ENCODE assay signal across 23 mouse cellular contexts in the genomic region with DNA sequence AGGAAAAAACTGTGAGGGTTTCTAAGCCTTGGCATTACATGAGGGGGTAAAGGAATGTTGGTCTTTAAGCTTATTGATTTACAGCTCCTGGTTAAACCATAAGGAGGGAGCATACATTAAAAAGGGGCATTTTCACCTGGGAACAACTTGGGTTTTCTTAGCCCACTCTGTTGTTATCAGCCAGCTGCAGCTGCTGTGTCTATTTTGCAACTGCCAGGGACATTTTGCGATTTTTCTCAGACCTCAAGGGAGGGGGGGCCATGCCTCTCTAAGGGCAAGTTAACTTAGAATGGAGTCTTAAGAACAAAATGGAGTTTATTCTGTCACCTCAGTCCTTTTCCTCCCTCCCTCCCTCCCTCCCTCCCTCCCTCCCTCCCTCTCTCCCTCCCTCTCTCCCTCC. TPM values are rescaled to one million over a fixed set of nuclear protein-coding genes. Genes with fewer than 3 reads are reported as not detected.
DNase-seq lines count a peak whose midpoint lies in the region; ATAC-seq and TF ChIP-seq lines count a peak whose summit lies in the region.
"Not testable (repeated sequence)": the region's sequence is repeated elsewhere in the genome, so short reads cannot be mapped to it uniquely, and the experiment has no call there.
"Had no signal": no experiment of that assay in that cellular context is flagged by ENCODE, and none has a peak within 500 bp of the region (broad histone marks: within the 10 kb centered on the region; RNA-seq: fewer than 3 reads in every experiment).

No protein-coding gene starts in this region.

- not testable (repeated sequence) for TF ChIP-seq POLR2A in MEL (IDR thresholded peaks at IDR 0.05; ENCODE audit: control insufficient read depth in 1 of 2, insufficient read depth in 1 of 2, low read depth in 1 of 2, low read length in 2 of 2, poor library complexity in 1 of 2)

- ATAC-seq in liver, embryonic 12.5 days = peak; percentile 49; the same call in 1 of the 2 replicates
- ATAC-seq in liver, embryonic 14.5 days (ENCODE audit: insufficient read depth) = peak; percentile 65; the same call in 1 of the 2 replicates
- not testable (repeated sequence) for ATAC-seq in liver, postnatal 0 days

- DNase-seq in MEL (ENCODE audit: low read depth, low spot score) (peak; percentile 70), liver (peak; percentile 19)
- peak; percentile 19 for DNase-seq in c-Kit-positive CD71-positive TER-119-positive erythroid progenitor cells, embryonic 14.5 days (ENCODE audit: low spot score)
- DNase-seq in liver, embryonic 14.5 days (ENCODE audit: low read depth in 3 of 3, low spot score in 3 of 3) = peak in 2 of 3 experiments; percentile 12 to 17
- not testable (repeated sequence) for DNase-seq in liver, postnatal 0 days

- H3K9me3 ChIP-seq in MEL (replicated peaks; ENCODE audit: insufficient read depth, low read length); liver, embryonic 12.5 days (replicated peaks); liver, embryonic 14.5 days (ENCODE audit: control insufficient read depth, low read length); liver, postnatal 0 days (ENCODE audit: low read length): not testable (repeated sequence)

- TF ChIP-seq CTCF in MEL (IDR thresholded peaks at IDR 0.05 in 2 of 3, conservative IDR thresholded peaks at IDR 0.05 in 1 of 3; ENCODE audit: control insufficient read depth in 1 of 3, insufficient read depth in 1 of 3, low read depth in 2 of 3, low read length in 3 of 3, poor library complexity in 1 of 3, severe bottlenecking in 1 of 3); liver, embryonic 14.5 days (IDR thresholded peaks at IDR 0.05; ENCODE audit: low read depth); liver, postnatal 0 days (IDR thresholded peaks at IDR 0.05; ENCODE audit: low read depth): not testable (repeated sequence)

- peak; percentile 59 to 78; a peak in 3 of 4 replicates for TF ChIP-seq EP300 in MEL (IDR thresholded peaks at IDR 0.05; ENCODE audit: low read depth in 1 of 2, low read length in 2 of 2)
- TF ChIP-seq EP300 in liver, embryonic 14.5 days (IDR thresholded peaks at IDR 0.05; ENCODE audit: low read depth) = peak; percentile 61; the same call in 1 of the 2 replicates
- TF ChIP-seq EP300 in liver, postnatal 0 days (IDR thresholded peaks at IDR 0.05; ENCODE audit: low read depth) = peak; percentile 57; the same call in 1 of the 2 replicates

- not testable (repeated sequence) for H3K27ac ChIP-seq in MEL (ENCODE audit: control insufficient read depth, low read depth, low read length); liver, embryonic 12.5 days; liver, embryonic 14.5 days; liver, postnatal 0 days (ENCODE audit: low read depth)

- not testable (repeated sequence) for H3K36me3 ChIP-seq in MEL (ENCODE audit: control insufficient read depth in 1 of 2, insufficient read depth in 2 of 2, low read length in 2 of 2); liver, embryonic 12.5 days; liver, embryonic 14.5 days (replicated peaks; ENCODE audit: control insufficient read depth, insufficient read depth, low read depth); liver, postnatal 0 days (replicated peaks; ENCODE audit: insufficient read depth, low read length)

- H3K4me3 ChIP-seq in MEL (ENCODE audit: control insufficient read depth in 1 of 2, insufficient read depth in 1 of 2, low read depth in 2 of 2, low read length in 2 of 2); liver, embryonic 12.5 days; liver, embryonic 14.5 days (ENCODE audit: insufficient read depth in 1 of 2, low read depth in 2 of 2, low read length in 2 of 2); liver, postnatal 0 days (ENCODE audit: low read depth, low read length): not testable (repeated sequence)

- H3K79me2 ChIP-seq in MEL (ENCODE audit: control insufficient read depth, insufficient read depth, low read length, poor library complexity) = not testable (repeated sequence)

- H3K4me1 ChIP-seq in MEL (ENCODE audit: control insufficient read depth in 1 of 2, insufficient read depth in 2 of 2, low read length in 2 of 2); liver, postnatal 0 days (ENCODE audit: insufficient read depth): not testable (repeated sequence)
- peaks cover 29% of the 10 kb centered on the region for H3K4me1 ChIP-seq in liver, embryonic 12.5 days
- H3K4me1 ChIP-seq in liver, embryonic 14.5 days (replicated peaks; ENCODE audit: control insufficient read depth in 2 of 2, insufficient read depth in 2 of 2, low read length in 1 of 2) = peaks cover 0 to 10% of the 10 kb centered on the region in 2 experiments; a peak in 2 of 4 replicates

- not testable (repeated sequence) for TF ChIP-seq RAD21 in MEL (IDR thresholded peaks at IDR 0.05; ENCODE audit: low read depth, low read length)

- H3K27me3 ChIP-seq in MEL (ENCODE audit: control insufficient read depth in 1 of 2, insufficient read depth in 2 of 2, low read length in 2 of 2); liver, embryonic 14.5 days (ENCODE audit: control insufficient read depth, insufficient read depth, low read length); liver, postnatal 0 days (ENCODE audit: insufficient read depth, low read length): not testable (repeated sequence)
- H3K27me3 ChIP-seq in liver, embryonic 12.5 days (replicated peaks) = peaks cover 22% of the 10 kb centered on the region

- not testable (repeated sequence) for H3K9ac ChIP-seq in MEL (ENCODE audit: control insufficient read depth, low read depth, low read length, poor library complexity, severe bottlenecking); liver, embryonic 12.5 days; liver, embryonic 14.5 days (replicated peaks); liver, postnatal 0 days (replicated peaks)

- H3K4me2 ChIP-seq in liver, embryonic 12.5 days = peak overlapping the region; percentile 12; the same call in 1 of the 2 replicates
- H3K4me2 ChIP-seq in liver, embryonic 14.5 days (ENCODE audit: low read depth); liver, postnatal 0 days (ENCODE audit: low read depth, low read length): not testable (repeated sequence)

- 4% methylated on average over 1 of the region's 1 CpGs for WGBS in liver, embryonic 12.5 days (ENCODE audit: insufficient replicate concordance)
- WGBS in liver, embryonic 14.5 days (ENCODE audit: insufficient replicate concordance) = 0% methylated on average over 1 of the region's 1 CpGs
- WGBS in liver, postnatal 0 days (ENCODE audit: insufficient replicate concordance) = 14% methylated on average over 1 of the region's 1 CpGs

TF ChIP-seq in MEL, 35 proteins besides CTCF, POLR2A, EP300 and RAD21 (continues in another document):
- peak; percentile 57; the same call in 1 of the 2 replicates for TF ChIP-seq GATA1 (IDR thresholded peaks at IDR 0.05; ENCODE audit: low read depth, low read length)

RNA-seq across cellular contexts. Expression of a gene that starts 24.3 kb away (rescaled TPM):
- 6.5 and 8.2 TPM in 2 replicates for total RNA-seq in MEL (2012; rRNA removed)
- 10 to 100 TPM in 1 of 2 experiments, not detected in 1; 10.7 TPM for polyA plus RNA-seq in MEL (2012; ENCODE audit: insufficient read depth in 1 of 2, insufficient read length in 2 of 2, low read depth in 1 of 2, low replicate concordance in 2 of 2, missing spikeins in 1 of 2)
- 11.0 TPM in 2 replicates for polyA plus RNA-seq in liver, embryonic 12.5 days (2016; fragmentation: Nextera tagmentation; extraction: Ambion mirVana)
- polyA plus RNA-seq in liver, embryonic 14.5 days (2012; rRNA removed) = 1.3 and 2.3 TPM in 2 replicates
- 1.5 and 1.9 TPM in 2 replicates for polyA plus RNA-seq in liver, embryonic 14.5 days (2014; fragmentation: Nextera tagmentation; extraction: Ambion mirVana)
- 1.4 and 1.7 TPM in 2 replicates for polyA plus RNA-seq in liver, postnatal 0 days (2015; fragmentation: Nextera tagmentation; extraction: Ambion mirVana)
- total RNA-seq: G1E had no signal
- polyA plus RNA-seq: erythroblast, embryonic 14.5 days; G1E had no signal

RNA-seq across cellular contexts. Expression of a gene that starts 32.0 kb away (rescaled TPM):
- total RNA-seq in MEL (2012; rRNA removed) = not detected in 2 replicates
- not detected for polyA plus RNA-seq in MEL (2012; ENCODE audit: insufficient read depth in 1 of 2, insufficient read length in 2 of 2, low read depth in 1 of 2, low replicate concordance in 2 of 2, missing spikeins in 1 of 2)
- not detected in 2 replicates for polyA plus RNA-seq in liver, embryonic 12.5 days (2016; fragmentation: Nextera tagmentation; extraction: Ambion mirVana)
- polyA plus RNA-seq in liver, embryonic 14.5 days (2012; rRNA removed) = not detected in 2 replicates
- polyA plus RNA-seq in liver, embryonic 14.5 days (2014; fragmentation: Nextera tagmentation; extraction: Ambion mirVana) = not detected in 2 replicates
- not detected in 2 replicates for polyA plus RNA-seq in liver, postnatal 0 days (2015; fragmentation: Nextera tagmentation; extraction: Ambion mirVana)
- total RNA-seq: adrenal gland, adult 2 months; adrenal gland, postnatal 10 days; adrenal gland, postnatal 25 days; adrenal gland, postnatal 4 days; CH12.LX; common myeloid progenitor, adult 5-6 weeks; G1E had no signal
- polyA plus RNA-seq: adrenal gland, adult 2 months; brain, embryonic 14.5 days; CD4-positive, CD25-positive, alpha-beta regulatory T cell, adult 4 months; embryonic facial prominence, embryonic 11.5 days; embryonic facial prominence, embryonic 13.5 days; embryonic facial prominence, embryonic 15.5 days; erythroblast, embryonic 14.5 days; forebrain, embryonic 12.5 days; forebrain, embryonic 14.5 days; forebrain, embryonic 16.5 days; G1E had no signal

RNA-seq across cellular contexts. Expression of a gene that starts 32.0 kb away (rescaled TPM):
- total RNA-seq in MEL (2012; rRNA removed) = not detected in 2 replicates
- polyA plus RNA-seq in MEL (2012; ENCODE audit: insufficient read depth in 1 of 2, insufficient read length in 2 of 2, low read depth in 1 of 2, low replicate concordance in 2 of 2, missing spikeins in 1 of 2) = not detected
- polyA plus RNA-seq in liver, embryonic 12.5 days (2016; fragmentation: Nextera tagmentation; extraction: Ambion mirVana) = not detected in 2 replicates
- polyA plus RNA-seq in liver, embryonic 14.5 days (2012; rRNA removed) = not detected in 2 replicates
- not detected in 2 replicates for polyA plus RNA-seq in liver, embryonic 14.5 days (2014; fragmentation: Nextera tagmentation; extraction: Ambion mirVana)
- polyA plus RNA-seq in liver, postnatal 0 days (2015; fragmentation: Nextera tagmentation; extraction: Ambion mirVana) = not detected in 2 replicates
- total RNA-seq: adrenal gland, postnatal 10 days; adrenal gland, postnatal 25 days; adrenal gland, postnatal 4 days; CH12.LX; common myeloid progenitor, adult 5-6 weeks; G1E had no signal
- polyA plus RNA-seq: adrenal gland, adult 2 months; brain, embryonic 14.5 days; CD4-positive, CD25-positive, alpha-beta regulatory T cell, adult 4 months; embryonic facial prominence, embryonic 11.5 days; embryonic facial prominence, embryonic 13.5 days; erythroblast, embryonic 14.5 days; forebrain, embryonic 12.5 days; forebrain, embryonic 14.5 days; G1E had no signal

RNA-seq across cellular contexts. Expression of a gene that starts 33.3 kb away (rescaled TPM):
- total RNA-seq in MEL (2012; rRNA removed) = not detected in 2 replicates
- under 1 TPM in 1 of 2 experiments, not detected in 1; 0.11 TPM for polyA plus RNA-seq in MEL (2012; ENCODE audit: insufficient read depth in 1 of 2, insufficient read length in 2 of 2, low read depth in 1 of 2, low replicate concordance in 2 of 2, missing spikeins in 1 of 2)
- polyA plus RNA-seq in liver, embryonic 12.5 days (2016; fragmentation: Nextera tagmentation; extraction: Ambion mirVana) = not detected in 2 replicates
- polyA plus RNA-seq in liver, embryonic 14.5 days (2012; rRNA removed) = not detected in 2 replicates
- polyA plus RNA-seq in liver, embryonic 14.5 days (2014; fragmentation: Nextera tagmentation; extraction: Ambion mirVana) = not detected in 2 replicates
- not detected in 2 replicates for polyA plus RNA-seq in liver, postnatal 0 days (2015; fragmentation: Nextera tagmentation; extraction: Ambion mirVana)
- total RNA-seq: adrenal gland, adult 2 months; adrenal gland, postnatal 10 days; adrenal gland, postnatal 25 days; adrenal gland, postnatal 4 days; CH12.LX; common myeloid progenitor, adult 5-6 weeks; G1E had no signal
- polyA plus RNA-seq: adrenal gland, adult 2 months; brain, embryonic 14.5 days; CD4-positive, CD25-positive, alpha-beta regulatory T cell, adult 4 months; embryonic facial prominence, embryonic 11.5 days; embryonic facial prominence, embryonic 15.5 days; erythroblast, embryonic 14.5 days; forebrain, embryonic 10.5 days; forebrain, embryonic 12.5 days; forebrain, embryonic 14.5 days; G1E had no signal

RNA-seq across cellular contexts. Expression of a gene that starts 51.1 kb away (rescaled TPM):
- 86.2 and 90.0 TPM in 2 replicates for total RNA-seq in MEL (2012; rRNA removed)
- 100 to 1,000 TPM in 1 of 2 experiments, not detected in 1; 114 TPM for polyA plus RNA-seq in MEL (2012; ENCODE audit: insufficient read depth in 1 of 2, insufficient read length in 2 of 2, low read depth in 1 of 2, low replicate concordance in 2 of 2, missing spikeins in 1 of 2)
- 54.9 and 64.5 TPM in 2 replicates for polyA plus RNA-seq in liver, embryonic 12.5 days (2016; fragmentation: Nextera tagmentation; extraction: Ambion mirVana)
- polyA plus RNA-seq in liver, embryonic 14.5 days (2012; rRNA removed) = 34.1 and 38.3 TPM in 2 replicates
- 26.8 and 31.3 TPM in 2 replicates for polyA plus RNA-seq in liver, embryonic 14.5 days (2014; fragmentation: Nextera tagmentation; extraction: Ambion mirVana)
- polyA plus RNA-seq in liver, postnatal 0 days (2015; fragmentation: Nextera tagmentation; extraction: Ambion mirVana) = 19.4 and 22.8 TPM in 2 replicates
